9 mouse cellular contexts compared by ENCODE assay signal in the genomic region with DNA sequence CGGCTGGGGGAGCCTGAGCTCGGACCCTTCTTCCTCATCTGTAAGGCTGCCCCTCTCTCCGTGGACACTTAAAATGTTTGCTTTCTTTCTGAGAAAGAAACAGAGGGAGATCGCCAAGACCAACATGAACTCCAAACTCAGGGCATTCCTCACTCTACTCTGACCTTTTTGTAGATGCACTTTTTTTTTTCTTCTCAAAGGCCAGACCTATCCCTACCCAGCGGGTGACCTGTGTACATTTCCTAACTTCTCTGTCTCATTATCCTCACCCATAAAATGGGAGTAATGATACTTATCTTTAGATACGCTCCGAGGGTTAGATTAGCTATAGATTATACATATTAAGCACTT.
DNase-seq lines count a peak whose midpoint lies in the region; ATAC-seq and TF ChIP-seq lines count a peak whose summit lies in the region.
"Had no signal": no experiment of that assay in that cellular context is flagged by ENCODE, and none has a peak within 500 bp of the region (broad histone marks: within the 10 kb centered on the region; RNA-seq: fewer than 3 reads in every experiment).

No protein-coding gene starts in this region.

- no peaks in the 10 kb centered on the region for H3K9me3 ChIP-seq in heart, postnatal 0 days (replicated peaks; ENCODE audit: control insufficient read depth, low read length)
- no peaks in the 10 kb centered on the region for H3K9me3 ChIP-seq in hindbrain, embryonic 16.5 days (ENCODE audit: control insufficient read depth, low read length)
- no peaks in the 10 kb centered on the region for H3K9me3 ChIP-seq in midbrain, embryonic 14.5 days (ENCODE audit: control insufficient read depth, low read length)

- H3K9ac ChIP-seq in heart, postnatal 0 days (replicated peaks; ENCODE audit: low read depth, low read length), result peak overlapping the region; percentile 58
- H3K9ac ChIP-seq in hindbrain, embryonic 16.5 days (ENCODE audit: low read depth, low read length), result peak overlapping the region; percentile 81
- peak overlapping the region; percentile 57 for H3K9ac ChIP-seq in midbrain, embryonic 14.5 days (replicated peaks; ENCODE audit: low read length)

- H3K4me3 ChIP-seq in heart, postnatal 0 days (ENCODE audit: low read depth, low read length), result peak overlapping the region; percentile 52
- H3K4me3 ChIP-seq in bone marrow macrophage, adult 2 months (ENCODE audit: insufficient read depth, low read length), result peak overlapping the region; percentile 61
- peak overlapping the region; percentile 66 for H3K4me3 ChIP-seq in hindbrain, embryonic 16.5 days (ENCODE audit: low read length)
- H3K4me3 ChIP-seq in midbrain, embryonic 14.5 days (replicated peaks; ENCODE audit: low read depth, low read length), result peak overlapping the region; percentile 42

- H3K27ac ChIP-seq in heart, postnatal 0 days (ENCODE audit: low read depth), result peak overlapping the region; percentile 94
- H3K27ac ChIP-seq in bone marrow macrophage, adult 2 months (ENCODE audit: insufficient read depth, low read depth, low read length), result peak overlapping the region; percentile 93
- H3K27ac ChIP-seq in hindbrain, embryonic 16.5 days (ENCODE audit: low read depth, low read length), result peak overlapping the region; percentile 77
- peak overlapping the region; percentile 74 for H3K27ac ChIP-seq in midbrain, embryonic 14.5 days (replicated peaks; ENCODE audit: low read depth, low read length)

- no peak for DNase-seq in heart, postnatal 0 days (ENCODE audit: low spot score)
- DNase-seq in heart, adult 11 months, result no peak
- DNase-seq in midbrain, embryonic 14.5 days, result no peak
- DNase-seq in adrenal gland, postnatal 10 days, result no peak
- DNase-seq in testis, postnatal 10 days (ENCODE audit: low spot score), result no peak
- DNase-seq in gastrocnemius, adult 18-20 months (ENCODE audit: low spot score), result no peak

- no peak for TF ChIP-seq POLR2A in bone marrow macrophage, adult 2 months (IDR thresholded peaks at IDR 0.05; ENCODE audit: borderline replicate concordance, low read depth, low read length)

- 0 out of 2 replicates have a peak, but pooled peaks have one; percentile 0 for ATAC-seq in heart, postnatal 0 days (ENCODE audit: insufficient read depth, low read depth)
- ATAC-seq in hindbrain, embryonic 16.5 days, result no peak; the same call in 1 of the 2 replicates
- peak; percentile 12; the same call in 1 of the 2 replicates for ATAC-seq in midbrain, embryonic 14.5 days (ENCODE audit: low FRiP score, low TSS enrichment)

- WGBS in heart, postnatal 0 days, result 19% methylated on average over 7 of the region's 7 CpGs
- 23% methylated on average over 7 of the region's 7 CpGs for WGBS in hindbrain, embryonic 16.5 days
- WGBS in midbrain, embryonic 14.5 days, result 24% methylated on average over 7 of the region's 7 CpGs

- peaks cover 20% of the 10 kb centered on the region for H3K4me1 ChIP-seq in heart, postnatal 0 days (ENCODE audit: control insufficient read depth, insufficient read depth)
- peaks cover 50% of the 10 kb centered on the region for H3K4me1 ChIP-seq in bone marrow macrophage, adult 2 months (ENCODE audit: control insufficient read depth, insufficient read depth, low read length)
- H3K4me1 ChIP-seq in hindbrain, embryonic 16.5 days (ENCODE audit: control insufficient read depth, insufficient read depth, low read depth, low read length), result no peaks in the 10 kb centered on the region
- H3K4me1 ChIP-seq in midbrain, embryonic 14.5 days (ENCODE audit: control insufficient read depth, insufficient read depth, low read length), result peaks cover 5% of the 10 kb centered on the region; the same call in 1 of the 2 replicates

- no peaks in the 10 kb centered on the region for H3K27me3 ChIP-seq in heart, postnatal 0 days (ENCODE audit: control insufficient read depth, insufficient read depth, low read length)
- H3K27me3 ChIP-seq in hindbrain, embryonic 16.5 days (replicated peaks; ENCODE audit: control insufficient read depth, insufficient read depth, low read length), result no peaks in the 10 kb centered on the region
- H3K27me3 ChIP-seq in midbrain, embryonic 14.5 days (ENCODE audit: control insufficient read depth, insufficient read depth, low read length), result no peaks in the 10 kb centered on the region
- H3K27me3 ChIP-seq: Patski had no signal

- TF ChIP-seq EP300 in heart, postnatal 0 days (IDR thresholded peaks at IDR 0.05; ENCODE audit: low read depth), result no peak

- peak overlapping the region; percentile 62 for H3K4me2 ChIP-seq in heart, postnatal 0 days (ENCODE audit: low read depth, low read length)
- peak overlapping the region; percentile 85 for H3K4me2 ChIP-seq in hindbrain, embryonic 16.5 days (ENCODE audit: low read length)
- H3K4me2 ChIP-seq in midbrain, embryonic 14.5 days (ENCODE audit: low read length), result peak overlapping the region; percentile 65

- TF ChIP-seq CTCF in heart, postnatal 0 days (IDR thresholded peaks at IDR 0.05; ENCODE audit: low read depth), result no peak
- no peak for TF ChIP-seq CTCF in bone marrow macrophage, adult 2 months (IDR thresholded peaks at IDR 0.05; ENCODE audit: low read depth, low read length)

- H3K36me3 ChIP-seq in heart, postnatal 0 days (replicated peaks; ENCODE audit: control insufficient read depth, insufficient read depth, low read length), result no peaks in the 10 kb centered on the region
- H3K36me3 ChIP-seq in hindbrain, embryonic 16.5 days (ENCODE audit: control insufficient read depth, insufficient read depth, low read length), result no peaks in the 10 kb centered on the region
- no peaks in the 10 kb centered on the region for H3K36me3 ChIP-seq in midbrain, embryonic 14.5 days (ENCODE audit: control insufficient read depth, insufficient read depth, low read length)
